Mouse (Mus musculus) limb, embryonic 12.5 days (tissue): Measurements from ENCODE around the gene Pcnx4. TPM values are rescaled to one million over a fixed set of nuclear protein-coding genes. Genes with fewer than 3 reads are reported as not detected.
A peak's percentile ranks its signal among the peaks of the same experiment; 100 is the strongest.

Source experiments
- ATAC-seq: fragments of 200-750 bp; cut with Nextera tagmentation; 2 replicates; pipeline ENCODE4 v1.8.0; 2017; ENCODE audit warnings: low read depth, moderate TSS enrichment; ENCODE audit not compliant: insufficient number of reproducible peaks, insufficient read depth, low FRiP score, low TSS enrichment
- H3K27ac ChIP-seq: fragments of 300-500 bp; sonication (generic); 2 replicates; pipeline ENCODE4 v1.5.1; 2016; ENCODE audit warnings: mild to moderate bottlenecking, moderate library complexity
- H3K27me3 ChIP-seq: fragments of 300-500 bp; sonication (generic); 2 replicates; pipeline ENCODE4 v1.6.1; 2016; ENCODE audit warnings: mild to moderate bottlenecking, moderate library complexity
- H3K36me3 ChIP-seq: fragments of 300-500 bp; sonication (generic); 2 replicates; pipeline ENCODE4 v1.6.1; 2016; ENCODE audit warnings: mild to moderate bottlenecking, moderate library complexity
- H3K4me1 ChIP-seq: fragments of 300-500 bp; sonication (generic); replicated peaks from 2 replicates; pipeline ENCODE4 v1.6.1; 2016
- H3K4me2 ChIP-seq: fragments of 300-500 bp; sonication (generic); 2 replicates; pipeline ENCODE4 v1.6.1; 2016; ENCODE audit warnings: mild to moderate bottlenecking, moderate library complexity
- H3K4me3 ChIP-seq: fragments of 300-500 bp; sonication (generic); replicated peaks from 2 replicates; pipeline ENCODE4 v1.5.1; 2016; ENCODE audit warnings: mild to moderate bottlenecking
- H3K9ac ChIP-seq: fragments of 300-500 bp; sonication (generic); replicated peaks from 2 replicates; pipeline ENCODE4 v1.6.1; 2016; ENCODE audit warnings: mild to moderate bottlenecking, moderate library complexity
- H3K9me3 ChIP-seq: fragments of 300-500 bp; sonication (generic); 2 replicates; pipeline ENCODE4 v1.6.1; 2016; ENCODE audit warnings: mild to moderate bottlenecking, moderate library complexity
- WGBS: fragments of 180-500 bp; shearing (Covaris S2); methylation state at CpG from one replicate; pipeline ENCODE4 v1.1.7; 2016; 5-methylcytosine and 5-hydroxymethylcytosine counted together
- polyA plus RNA-seq: library from polyadenylated mRNA; unstranded; fragments of >200 nt; fragmentation: Nextera tagmentation; extraction: Ambion mirVana; gene quantifications from 2 replicates; pipeline ENCODE4 v1.2.1, GENCODE M21; 2016

Pcnx4 gene
- polyA plus RNA-seq, 1 experiment from 2014 or later = 15.1 TPM

GRCm38 (mm10) chr12:72525588-72525987 is 10.6 kb upstream of the Pcnx4 start:
- WGBS = 86% methylated on average over 4 of the region's 4 CpGs
- no peaks in the 10 kb centered on the region for H3K36me3 ChIP-seq
- H3K9ac ChIP-seq = no peak overlapping the region
- H3K4me2 ChIP-seq = no peak overlapping the region
- H3K4me3 ChIP-seq = no peak overlapping the region
- H3K27me3 ChIP-seq = no peaks in the 10 kb centered on the region
- H3K4me1 ChIP-seq = no peaks in the 10 kb centered on the region
- no peaks in the 10 kb centered on the region for H3K9me3 ChIP-seq
- no peak overlapping the region for H3K27ac ChIP-seq
- ATAC-seq = no peak

- WGBS = 82% methylated on average over 7 of the region's 7 CpGs
- ATAC-seq = no peak
- H3K9ac ChIP-seq = no peak overlapping the region
- no peak overlapping the region for H3K27ac ChIP-seq
- H3K4me3 ChIP-seq = no peak overlapping the region
- H3K9me3 ChIP-seq = no peaks in the 10 kb centered on the region
- H3K4me1 ChIP-seq = peaks cover 4% of the 10 kb centered on the region; the same call in 1 of the 2 replicates
- H3K4me2 ChIP-seq = no peak overlapping the region
- H3K36me3 ChIP-seq = no peaks in the 10 kb centered on the region
- no peaks in the 10 kb centered on the region for H3K27me3 ChIP-seq
These were observed 3.9 kb upstream of the Pcnx4 start for GRCm38 (mm10) chr12:72532303-72532702.

- ATAC-seq = no peak
- WGBS = 89% methylated on average over 6 of the region's 6 CpGs
- H3K27me3 ChIP-seq = no peaks in the 10 kb centered on the region
- H3K9ac ChIP-seq = no peak overlapping the region
- H3K4me2 ChIP-seq = no peak overlapping the region
- no peak overlapping the region for H3K4me3 ChIP-seq
- H3K9me3 ChIP-seq = no peaks in the 10 kb centered on the region
- no peak overlapping the region for H3K27ac ChIP-seq
- H3K36me3 ChIP-seq = no peaks in the 10 kb centered on the region
- H3K4me1 ChIP-seq = peaks cover 5% of the 10 kb centered on the region; the same call in 1 of the 2 replicates
These were observed 2.2 kb upstream of the Pcnx4 start for GRCm38 (mm10) chr12:72533986-72534385.

- H3K4me1 ChIP-seq = peaks cover 5% of the 10 kb centered on the region; the same call in 1 of the 2 replicates
- no peak; the same call in 1 of the 2 replicates for ATAC-seq
- peak overlapping the region; percentile 64 for H3K4me2 ChIP-seq
- H3K27ac ChIP-seq = peak overlapping the region; percentile 72
- peak overlapping the region; percentile 74; the same call in 1 of the 2 replicates for H3K9ac ChIP-seq
- no peaks in the 10 kb centered on the region for H3K27me3 ChIP-seq
- H3K36me3 ChIP-seq = peaks cover 3% of the 10 kb centered on the region; the same call in 1 of the 2 replicates
- no peaks in the 10 kb centered on the region for H3K9me3 ChIP-seq
- 43% methylated on average over 3 of the region's 3 CpGs for WGBS
- H3K4me3 ChIP-seq = peak overlapping the region; percentile 68
These were observed 584 bp upstream of the Pcnx4 start for GRCm38 (mm10) chr12:72535599-72535998.

- H3K9ac ChIP-seq = no peak overlapping the region
- peaks cover 5% of the 10 kb centered on the region; the same call in 1 of the 2 replicates for H3K4me1 ChIP-seq
- H3K27me3 ChIP-seq = no peaks in the 10 kb centered on the region
- H3K4me2 ChIP-seq = no peak overlapping the region
- no peak for ATAC-seq
- peaks cover 21% of the 10 kb centered on the region for H3K36me3 ChIP-seq
- H3K4me3 ChIP-seq = no peak overlapping the region
- no peak overlapping the region for H3K27ac ChIP-seq
- WGBS = 87% methylated on average over 10 of the region's 10 CpGs
- H3K9me3 ChIP-seq = no peaks in the 10 kb centered on the region
These were observed 2.4 kb downstream of the Pcnx4 start for GRCm38 (mm10) chr12:72538571-72538970.

GRCm38 (mm10) chr12:72554347-72554746 is 18.2 kb downstream of the Pcnx4 start:
- no peaks in the 10 kb centered on the region for H3K27me3 ChIP-seq
- H3K4me2 ChIP-seq = no peak overlapping the region
- H3K27ac ChIP-seq = no peak overlapping the region
- H3K36me3 ChIP-seq = peaks cover 11% of the 10 kb centered on the region
- no peaks in the 10 kb centered on the region for H3K9me3 ChIP-seq
- ATAC-seq = no peak
- 83% methylated on average over 4 of the region's 4 CpGs for WGBS
- H3K9ac ChIP-seq = no peak overlapping the region
- no peaks in the 10 kb centered on the region for H3K4me1 ChIP-seq
- no peak overlapping the region for H3K4me3 ChIP-seq

DNA sequence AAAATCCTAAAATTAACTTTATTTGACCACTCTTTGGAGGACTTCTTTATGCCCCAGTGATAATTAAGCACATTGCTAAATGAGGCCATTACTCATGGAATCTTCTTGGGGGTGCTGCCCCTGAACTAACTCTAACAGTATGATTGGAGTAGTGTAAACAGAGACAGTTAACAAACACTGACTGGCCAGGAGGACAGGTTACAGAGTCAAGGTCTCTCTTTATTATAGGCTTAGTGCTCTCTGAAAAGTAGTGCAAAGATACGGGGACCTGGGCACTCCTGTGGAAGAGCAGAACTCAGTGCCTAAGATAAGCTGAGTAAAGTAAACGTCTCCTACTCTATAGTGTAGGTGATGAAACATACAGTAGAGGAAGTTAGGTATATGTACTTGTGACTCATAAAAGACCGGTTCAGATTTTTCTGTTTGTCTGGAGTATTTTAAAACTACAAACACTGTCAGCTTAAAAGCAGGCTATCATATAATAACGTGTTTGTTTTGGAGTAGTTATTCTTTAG is 28.2 kb downstream of the Pcnx4 start:
- H3K36me3 ChIP-seq = peaks cover 4% of the 10 kb centered on the region
- no peak for ATAC-seq
- H3K4me3 ChIP-seq = no peak overlapping the region
- H3K4me2 ChIP-seq = no peak overlapping the region
- no peak overlapping the region for H3K27ac ChIP-seq
- H3K9me3 ChIP-seq = no peaks in the 10 kb centered on the region
- no peaks in the 10 kb centered on the region for H3K27me3 ChIP-seq
- no peaks in the 10 kb centered on the region for H3K4me1 ChIP-seq
- no peak overlapping the region for H3K9ac ChIP-seq
- WGBS = 89% methylated on average over 4 of the region's 4 CpGs

- no peak overlapping the region for H3K27ac ChIP-seq
- no peak overlapping the region for H3K4me2 ChIP-seq
- H3K9ac ChIP-seq = no peak overlapping the region
- 0 out of 2 replicates have a peak, but pooled peaks cover 3% of the 10 kb centered on the region for H3K9me3 ChIP-seq
- no peak for ATAC-seq
- H3K36me3 ChIP-seq = peaks cover 6% of the 10 kb centered on the region; the same call in 1 of the 2 replicates
- H3K4me3 ChIP-seq = no peak overlapping the region
- H3K4me1 ChIP-seq = no peaks in the 10 kb centered on the region
- WGBS = 83% methylated on average over 3 of the region's 3 CpGs
- H3K27me3 ChIP-seq = no peaks in the 10 kb centered on the region
These were observed 45.8 kb downstream of the Pcnx4 start for GRCm38 (mm10) chr12:72582021-72582420.

GRCm38 (mm10) chr12:72583099-72583498 is 46.9 kb downstream of the Pcnx4 start:
- H3K9me3 ChIP-seq = 0 out of 2 replicates have a peak, but pooled peaks cover 3% of the 10 kb centered on the region
- WGBS = 91% methylated on average over 2 of the region's 2 CpGs
- no peaks in the 10 kb centered on the region for H3K27me3 ChIP-seq
- no peak overlapping the region for H3K4me2 ChIP-seq
- H3K9ac ChIP-seq = no peak overlapping the region
- H3K4me3 ChIP-seq = no peak overlapping the region
- no peak overlapping the region for H3K27ac ChIP-seq
- H3K4me1 ChIP-seq = no peaks in the 10 kb centered on the region
- peaks cover 6% of the 10 kb centered on the region; the same call in 1 of the 2 replicates for H3K36me3 ChIP-seq
- ATAC-seq = no peak

- WGBS = 92% methylated on average over 1 of the region's 1 CpGs
- H3K4me3 ChIP-seq = no peak overlapping the region
- H3K9me3 ChIP-seq = 0 out of 2 replicates have a peak, but pooled peaks cover 3% of the 10 kb centered on the region
- no peak overlapping the region for H3K9ac ChIP-seq
- no peak overlapping the region for H3K27ac ChIP-seq
- no peaks in the 10 kb centered on the region for H3K27me3 ChIP-seq
- H3K4me1 ChIP-seq = no peaks in the 10 kb centered on the region
- H3K4me2 ChIP-seq = no peak overlapping the region
- no peaks in the 10 kb centered on the region; the same call in 1 of the 2 replicates for H3K36me3 ChIP-seq
- no peak for ATAC-seq
These were observed 49.2 kb downstream of the Pcnx4 start for GRCm38 (mm10) chr12:72585339-72585738.

GRCm38 (mm10) chr12:72592991-72593390 is 56.8 kb downstream of the Pcnx4 start:
- no peak overlapping the region for H3K9ac ChIP-seq
- H3K4me1 ChIP-seq = no peaks in the 10 kb centered on the region
- H3K27me3 ChIP-seq = no peaks in the 10 kb centered on the region
- H3K9me3 ChIP-seq = no peaks in the 10 kb centered on the region
- no peak for ATAC-seq
- H3K27ac ChIP-seq = no peak overlapping the region
- H3K4me3 ChIP-seq = no peak overlapping the region
- H3K4me2 ChIP-seq = no peak overlapping the region
- H3K36me3 ChIP-seq = no peaks in the 10 kb centered on the region

GRCm38 (mm10) chr12:72594001-72594400 is 57.8 kb downstream of the Pcnx4 start:
- Histone ChIP-seq H3K27me3 (no peaks in the 10 kb centered on the region), H3K9ac (no peak overlapping the region), H3K9me3 (no peaks in the 10 kb centered on the region), H3K4me1 (no peaks in the 10 kb centered on the region), H3K27ac (no peak overlapping the region), H3K4me2 (no peak overlapping the region), H3K4me3 (no peak overlapping the region), H3K36me3 (no peaks in the 10 kb centered on the region)
- ATAC-seq = no peak
- WGBS = 64% methylated on average over 2 of the region's 2 CpGs
